Mouse (Mus musculus) embryonic fibroblast, embryonic 13.5 days (primary cell): ENCODE data around the gene Slx4. TPM values are rescaled to one million over a fixed set of nuclear protein-coding genes. Genes with fewer than 3 reads are reported as not detected.
"Not testable (repeated sequence)": the region's sequence is repeated elsewhere in the genome, so short reads cannot be mapped to it uniquely, and the experiment has no call there.

Experiments
- H3K27ac ChIP-seq: 2 replicates; pipeline ENCODE4 v1.5.1; 2012; ENCODE audit warnings: low read length, control low read depth, inconsistent platforms; ENCODE audit not compliant: insufficient read depth
- H3K4me1 ChIP-seq: 2 replicates; pipeline ENCODE4 v1.6.1; 2011; ENCODE audit warnings: low read length; ENCODE audit not compliant: control insufficient read depth, insufficient read depth
- H3K4me3 ChIP-seq: 2 replicates; pipeline ENCODE4 v1.5.1; 2011; ENCODE audit warnings: mild to moderate bottlenecking, control low read depth, low read length; ENCODE audit not compliant: insufficient read depth
- CTCF ChIP-seq: IDR thresholded peaks from 2 replicates; pipeline ENCODE4 v1.5.1; 2011; ENCODE audit warnings: mild to moderate bottlenecking, control low read depth, low read length, moderate library complexity, borderline replicate concordance; ENCODE audit not compliant: insufficient read depth
- POLR2A ChIP-seq: IDR thresholded peaks from 2 replicates; pipeline ENCODE4 v1.6.1; 2011; ENCODE audit warnings: low read depth, mild to moderate bottlenecking, control low read depth, low read length, moderate library complexity
- polyA plus RNA-seq: library from polyadenylated mRNA; stranded (reverse); fragments of >200 nt; gene quantifications from 2 replicates; pipeline ENCODE4 v1.2.4, GENCODE M21; 2011; ENCODE audit warnings: low read depth; ENCODE audit not compliant: missing spikeins, insufficient read length

Gene Slx4
- polyA plus RNA-seq, 1 experiment, result 35.1 TPM

GRCm38 (mm10) chr16:4014040-4014668 lies 10.6 kb upstream of the Slx4 start:
- TF ChIP-seq CTCF, result no peak
- TF ChIP-seq POLR2A, result no peak

GRCm38 (mm10) chr16:4012882-4013570 lies 9.5 kb upstream of the Slx4 start:
- no peak overlapping the region for H3K27ac ChIP-seq
- no peaks in the 10 kb centered on the region for H3K4me1 ChIP-seq

More at GRCm38 (mm10) chr16:4014040-4014668, 10.6 kb upstream of the Slx4 start:
- H3K27ac ChIP-seq, result no peak overlapping the region
- no peak overlapping the region for H3K4me3 ChIP-seq
- H3K4me1 ChIP-seq, result no peaks in the 10 kb centered on the region

GRCm38 (mm10) chr16:3988410-3988809 lies 15.2 kb downstream of the Slx4 start:
- Histone ChIP-seq H3K4me3 (no peak overlapping the region), H3K4me1 (no peaks in the 10 kb centered on the region), H3K27ac (no peak overlapping the region)
- TF ChIP-seq POLR2A (no peak), CTCF (no peak)

More at GRCm38 (mm10) chr16:4012882-4013570, 9.5 kb upstream of the Slx4 start:
- TF ChIP-seq CTCF, result no peak
- TF ChIP-seq POLR2A, result no peak
- H3K4me3 ChIP-seq, result no peak overlapping the region

DNA sequence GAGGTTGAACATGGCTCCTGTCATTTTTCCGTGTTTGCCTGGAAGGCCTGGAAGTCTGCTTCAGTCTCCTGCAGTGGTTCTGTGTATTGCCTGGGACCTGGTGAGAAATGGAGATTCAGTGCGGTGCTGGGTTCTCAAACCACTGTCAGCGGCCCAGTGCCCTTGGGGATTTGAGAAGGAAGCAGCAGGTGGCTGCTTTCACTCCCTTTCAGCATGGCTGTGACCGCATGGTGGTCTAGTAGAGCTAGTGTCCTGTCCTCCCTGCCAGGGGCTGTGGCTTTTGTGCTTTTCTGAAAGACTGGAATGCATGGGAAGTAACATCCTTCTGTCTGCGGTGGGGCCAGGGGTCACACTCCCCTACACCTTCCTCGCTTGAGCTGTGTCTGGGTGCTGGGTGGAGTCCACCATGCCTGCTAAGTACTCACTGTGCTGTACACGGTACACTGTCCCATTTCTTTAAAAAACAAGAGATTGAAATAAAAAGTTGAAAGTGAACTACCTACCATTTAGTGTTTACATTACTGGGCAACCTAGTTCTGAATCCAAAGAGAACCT lies 20.3 kb downstream of the Slx4 start:
- H3K4me1 ChIP-seq, result no peaks in the 10 kb centered on the region
- H3K4me3 ChIP-seq, result no peak overlapping the region
- TF ChIP-seq POLR2A (no peak), CTCF (no peak)
- no peak overlapping the region for H3K27ac ChIP-seq

DNA sequence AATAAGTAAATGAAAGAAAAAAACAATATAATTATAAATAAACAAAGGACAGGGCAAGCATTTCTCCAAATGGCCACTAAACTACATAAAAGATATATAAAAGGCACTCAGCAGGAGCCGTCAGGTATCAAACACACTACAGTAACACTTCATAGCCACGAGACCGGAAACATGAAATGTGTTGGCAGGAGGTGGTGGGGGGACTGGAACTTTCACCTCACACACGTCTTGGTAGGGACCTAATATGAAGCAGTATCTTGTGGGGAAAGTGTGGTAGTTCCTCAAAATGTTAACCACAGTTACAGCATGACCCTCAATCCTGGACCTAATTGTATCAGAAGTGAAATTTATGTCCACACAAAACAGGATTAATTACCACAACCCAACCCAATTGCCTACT lies 21.4 kb downstream of the Slx4 start:
- no peak for TF ChIP-seq CTCF
- no peak for TF ChIP-seq POLR2A
- Histone ChIP-seq H3K4me1 (no peaks in the 10 kb centered on the region), H3K27ac (no peak overlapping the region), H3K4me3 (no peak overlapping the region)

GRCm38 (mm10) chr16:3976712-3977111 lies 26.9 kb downstream of the Slx4 start:
- no peak overlapping the region for H3K4me3 ChIP-seq
- H3K27ac ChIP-seq, result no peak overlapping the region

DNA sequence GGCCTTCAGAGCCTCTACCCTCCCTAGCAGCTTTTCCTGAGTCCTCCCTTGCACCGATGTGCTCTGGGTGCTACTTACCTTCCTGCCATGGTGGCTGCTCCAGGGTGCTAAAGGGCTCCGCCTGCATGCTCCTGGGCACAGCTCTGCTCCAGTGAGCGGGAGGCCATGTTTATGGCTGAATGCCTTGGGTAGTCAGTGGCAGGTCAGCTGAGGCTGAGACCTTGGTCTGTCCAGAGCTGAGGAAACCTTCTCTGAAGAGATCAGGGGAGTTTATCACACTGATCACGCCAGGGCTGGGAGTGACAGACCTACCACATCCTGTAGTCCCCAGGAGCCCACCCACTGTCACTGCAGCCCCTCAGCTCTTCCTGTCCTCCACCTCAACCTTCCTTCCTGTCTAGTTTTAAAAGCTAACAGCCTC lies 27.3 kb downstream of the Slx4 start, which contains the start of gene Nlrc3:
TSS of gene Nlrc3 (minus strand) at position 382 of the 421 bp plus-strand sequence.
- H3K4me3 ChIP-seq, result no peak within 1 kb of the TSS
- no peaks in the 10 kb centered on the region for H3K4me1 ChIP-seq
- H3K27ac ChIP-seq, result no peak within 1 kb of the TSS
- TF ChIP-seq CTCF (no peak), POLR2A (no peak)

More at GRCm38 (mm10) chr16:3976712-3977111, 26.9 kb downstream of the Slx4 start:
- no peaks in the 10 kb centered on the region for H3K4me1 ChIP-seq
- TF ChIP-seq CTCF (no peak), POLR2A (no peak)

DNA sequence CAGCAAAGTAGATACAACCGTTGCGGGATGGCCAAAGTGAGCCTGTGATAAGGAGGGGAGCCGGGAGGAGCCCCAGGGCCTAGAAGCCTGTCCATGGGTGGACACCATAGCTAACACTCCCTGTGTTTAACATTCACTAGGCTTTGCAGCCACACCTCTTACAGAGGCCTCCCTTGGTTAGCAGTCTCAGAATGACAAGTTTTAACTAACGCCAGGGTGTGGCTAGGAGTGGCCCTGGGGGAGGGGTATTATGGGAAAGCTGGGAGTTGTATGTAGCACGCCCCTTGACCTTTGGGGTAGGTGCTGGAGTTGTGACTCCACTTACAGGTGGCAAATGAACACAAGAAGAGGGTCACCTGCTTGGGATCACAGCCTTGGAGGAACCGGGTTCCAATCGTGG lies 27.9 kb downstream of the Slx4 start:
- H3K4me3 ChIP-seq, result no peak overlapping the region
- H3K4me1 ChIP-seq, result no peaks in the 10 kb centered on the region
- TF ChIP-seq POLR2A (no peak), CTCF (no peak)

GRCm38 (mm10) chr16:3974456-3974855 lies 29.1 kb downstream of the Slx4 start:
- not testable (repeated sequence) for H3K27ac ChIP-seq, H3K4me3 ChIP-seq, H3K4me1 ChIP-seq

More for the DNA sequence above, 27.9 kb downstream of the Slx4 start:
- no peak overlapping the region for H3K27ac ChIP-seq

DNA sequence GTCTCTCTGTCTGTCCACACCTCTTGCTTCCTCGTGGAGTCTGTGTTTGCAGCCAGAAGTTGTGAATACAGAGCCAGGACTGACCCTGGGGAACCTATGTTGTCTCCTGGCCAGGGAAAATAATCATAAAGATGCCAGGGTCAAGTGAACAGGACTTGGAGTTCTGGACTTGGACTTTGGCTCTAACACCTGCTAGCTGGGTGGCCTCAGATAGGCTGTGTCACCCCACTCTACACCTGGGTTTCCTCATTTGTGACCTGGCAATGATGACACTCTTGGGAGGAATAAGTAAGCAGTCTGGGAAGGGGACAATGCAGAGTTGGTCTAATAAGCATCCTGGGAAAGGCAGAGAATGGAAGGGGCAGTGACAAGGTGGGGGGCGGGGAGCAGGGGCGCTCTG lies 38.0 kb downstream of the Slx4 start:
- H3K4me3 ChIP-seq, result no peak overlapping the region
- no peak overlapping the region for H3K27ac ChIP-seq
- no peaks in the 10 kb centered on the region for H3K4me1 ChIP-seq
- TF ChIP-seq CTCF (no peak), POLR2A (no peak)
